Comparison of ENCODE assay signal across 8 mouse cellular contexts in genomic region chr10:43953942-43954341, GRCm38 (mm10). TPM values are rescaled to one million over a fixed set of nuclear protein-coding genes. Genes with fewer than 3 reads are reported as not detected.
DNase-seq lines count a peak whose midpoint lies in the region; ATAC-seq and TF ChIP-seq lines count a peak whose summit lies in the region.

No protein-coding gene starts in this region.

- no peak for TF ChIP-seq POLR2A in limb, embryonic 14.5 days (IDR thresholded peaks at IDR 0.05; ENCODE audit: borderline replicate concordance, extremely low read depth, insufficient read depth, insufficient read length)

- no peaks in the 10 kb centered on the region for H3K9me3 ChIP-seq in kidney, embryonic 14.5 days (ENCODE audit: control insufficient read depth, low read length)
- no peaks in the 10 kb centered on the region for H3K9me3 ChIP-seq in embryonic facial prominence, embryonic 14.5 days (ENCODE audit: control insufficient read depth, low read length)
- no peaks in the 10 kb centered on the region for H3K9me3 ChIP-seq in hindbrain, embryonic 15.5 days
- no peaks in the 10 kb centered on the region for H3K9me3 ChIP-seq in limb, embryonic 14.5 days (ENCODE audit: control insufficient read depth, low read length)
- no peaks in the 10 kb centered on the region for H3K9me3 ChIP-seq in stomach, embryonic 15.5 days

- H3K27me3 ChIP-seq in kidney, embryonic 14.5 days (ENCODE audit: control insufficient read depth, insufficient read depth, low read length), result no peaks in the 10 kb centered on the region
- H3K27me3 ChIP-seq in embryonic facial prominence, embryonic 14.5 days (replicated peaks; ENCODE audit: control insufficient read depth, insufficient read depth, low read length), result no peaks in the 10 kb centered on the region
- no peaks in the 10 kb centered on the region for H3K27me3 ChIP-seq in hindbrain, embryonic 15.5 days
- H3K27me3 ChIP-seq in limb, embryonic 14.5 days (ENCODE audit: control insufficient read depth, insufficient read depth, low read length), result no peaks in the 10 kb centered on the region
- H3K27me3 ChIP-seq in stomach, embryonic 15.5 days (replicated peaks), result no peaks in the 10 kb centered on the region

- DNase-seq in kidney, adult 9 months, result peak; percentile 56
- DNase-seq in adrenal gland, postnatal 25 days, result peak; percentile 43
- peak; percentile 72 for DNase-seq in embryonic facial prominence, embryonic 14.5 days (ENCODE audit: low spot score)
- DNase-seq in limb, embryonic 14.5 days (ENCODE audit: low spot score), result peak; percentile 55
- peak; percentile 74 for DNase-seq in neural tube, embryonic 10.5 days (ENCODE audit: extremely low spot score, low spot score)

- H3K36me3 ChIP-seq in kidney, embryonic 14.5 days (ENCODE audit: control insufficient read depth, insufficient read depth, low read length), result no peaks in the 10 kb centered on the region
- H3K36me3 ChIP-seq in embryonic facial prominence, embryonic 14.5 days (ENCODE audit: control insufficient read depth, insufficient read depth, low read length), result no peaks in the 10 kb centered on the region
- no peaks in the 10 kb centered on the region for H3K36me3 ChIP-seq in hindbrain, embryonic 15.5 days
- no peaks in the 10 kb centered on the region for H3K36me3 ChIP-seq in limb, embryonic 14.5 days (ENCODE audit: control insufficient read depth, insufficient read depth, low read length)
- no peaks in the 10 kb centered on the region for H3K36me3 ChIP-seq in stomach, embryonic 15.5 days

- no peak for ATAC-seq in kidney, embryonic 14.5 days (ENCODE audit: low FRiP score, low TSS enrichment)
- ATAC-seq in embryonic facial prominence, embryonic 14.5 days (ENCODE audit: low read depth), result peak; percentile 63; the same call in 1 of the 2 replicates
- peak; percentile 82 for ATAC-seq in hindbrain, embryonic 15.5 days (ENCODE audit: low FRiP score, low read depth)
- peak; percentile 47; the same call in 1 of the 2 replicates for ATAC-seq in limb, embryonic 14.5 days (ENCODE audit: low FRiP score, low read depth)
- ATAC-seq in stomach, embryonic 15.5 days (ENCODE audit: insufficient read depth, low FRiP score, low read depth), result peak; percentile 18; the same call in 1 of the 2 replicates

- no peak overlapping the region for H3K4me3 ChIP-seq in kidney, embryonic 14.5 days (ENCODE audit: low read length)
- no peak overlapping the region for H3K4me3 ChIP-seq in embryonic facial prominence, embryonic 14.5 days (ENCODE audit: low read depth, low read length)
- no peak overlapping the region for H3K4me3 ChIP-seq in hindbrain, embryonic 15.5 days
- no peak overlapping the region for H3K4me3 ChIP-seq in limb, embryonic 14.5 days (replicated peaks; ENCODE audit: low read length)
- no peak overlapping the region for H3K4me3 ChIP-seq in stomach, embryonic 15.5 days (replicated peaks)

- no peaks in the 10 kb centered on the region for H3K4me1 ChIP-seq in kidney, embryonic 14.5 days (ENCODE audit: control insufficient read depth, insufficient read depth, low read length)
- no peaks in the 10 kb centered on the region for H3K4me1 ChIP-seq in embryonic facial prominence, embryonic 14.5 days (ENCODE audit: control insufficient read depth, insufficient read depth, low read length)
- H3K4me1 ChIP-seq in hindbrain, embryonic 15.5 days (replicated peaks), result no peaks in the 10 kb centered on the region
- H3K4me1 ChIP-seq in limb, embryonic 14.5 days (ENCODE audit: control insufficient read depth, insufficient read depth, low read length), result no peaks in the 10 kb centered on the region
- no peaks in the 10 kb centered on the region for H3K4me1 ChIP-seq in stomach, embryonic 15.5 days

- H3K4me2 ChIP-seq in kidney, embryonic 14.5 days (replicated peaks; ENCODE audit: low read depth, low read length), result no peak overlapping the region
- H3K4me2 ChIP-seq in embryonic facial prominence, embryonic 14.5 days (ENCODE audit: low read depth, low read length), result no peak overlapping the region
- no peak overlapping the region for H3K4me2 ChIP-seq in hindbrain, embryonic 15.5 days
- no peak overlapping the region for H3K4me2 ChIP-seq in limb, embryonic 14.5 days (replicated peaks; ENCODE audit: low read depth, low read length, severe bottlenecking)
- no peak overlapping the region for H3K4me2 ChIP-seq in stomach, embryonic 15.5 days

- no peak overlapping the region for H3K9ac ChIP-seq in kidney, embryonic 14.5 days (ENCODE audit: low read depth, low read length)
- no peak overlapping the region for H3K9ac ChIP-seq in embryonic facial prominence, embryonic 14.5 days (ENCODE audit: low read depth, low read length)
- no peak overlapping the region for H3K9ac ChIP-seq in hindbrain, embryonic 15.5 days
- H3K9ac ChIP-seq in limb, embryonic 14.5 days (ENCODE audit: low read depth, low read length, severe bottlenecking), result no peak overlapping the region
- no peak overlapping the region for H3K9ac ChIP-seq in stomach, embryonic 15.5 days

- H3K27ac ChIP-seq in kidney, embryonic 14.5 days (ENCODE audit: low read depth, low read length), result no peak overlapping the region
- no peak overlapping the region for H3K27ac ChIP-seq in embryonic facial prominence, embryonic 14.5 days (replicated peaks; ENCODE audit: low read depth, low read length)
- H3K27ac ChIP-seq in hindbrain, embryonic 15.5 days (replicated peaks), result no peak overlapping the region
- H3K27ac ChIP-seq in limb, embryonic 14.5 days (replicated peaks; ENCODE audit: low read depth, low read length), result no peak overlapping the region
- H3K27ac ChIP-seq in stomach, embryonic 15.5 days, result no peak overlapping the region

RNA-seq across cellular contexts. Expression of gene Rtn4ip1, which starts 52.3 kb away (rescaled TPM):
- polyA plus RNA-seq in kidney, embryonic 14.5 days (2014; fragmentation: Nextera tagmentation; extraction: Ambion mirVana), result 7.8 and 15.8 TPM in 2 replicates
- 27.9 and 28.8 TPM in 2 replicates for total RNA-seq in adrenal gland, postnatal 25 days (2021)
- polyA plus RNA-seq in embryonic facial prominence, embryonic 14.5 days (2014; fragmentation: Nextera tagmentation; extraction: Ambion mirVana), result 11.7 and 12.4 TPM in 2 replicates
- 15.4 and 15.8 TPM in 2 replicates for polyA plus RNA-seq in hindbrain, embryonic 15.5 days (2015; fragmentation: Nextera tagmentation; extraction: Ambion mirVana)
- 10.8 and 11.0 TPM in 2 replicates for polyA plus RNA-seq in limb, embryonic 14.5 days (2012; rRNA removed)
- polyA plus RNA-seq in limb, embryonic 14.5 days (2014; fragmentation: Nextera tagmentation; extraction: Ambion mirVana), result 14.8 and 15.1 TPM in 2 replicates
- polyA plus RNA-seq in stomach, embryonic 15.5 days (2015; fragmentation: Nextera tagmentation; extraction: Ambion mirVana), result 11.8 and 14.7 TPM in 2 replicates

RNA-seq across cellular contexts. Expression of gene Qrsl1, which starts 52.4 kb away (rescaled TPM):
- polyA plus RNA-seq in kidney, embryonic 14.5 days (2014; fragmentation: Nextera tagmentation; extraction: Ambion mirVana), result 26.3 and 33.1 TPM in 2 replicates
- 10.7 and 11.4 TPM in 2 replicates for total RNA-seq in adrenal gland, postnatal 25 days (2021)
- 15.6 and 18.0 TPM in 2 replicates for polyA plus RNA-seq in embryonic facial prominence, embryonic 14.5 days (2014; fragmentation: Nextera tagmentation; extraction: Ambion mirVana)
- 21.6 and 23.5 TPM in 2 replicates for polyA plus RNA-seq in hindbrain, embryonic 15.5 days (2015; fragmentation: Nextera tagmentation; extraction: Ambion mirVana)
- 20.3 and 21.9 TPM in 2 replicates for polyA plus RNA-seq in limb, embryonic 14.5 days (2012; rRNA removed)
- polyA plus RNA-seq in limb, embryonic 14.5 days (2014; fragmentation: Nextera tagmentation; extraction: Ambion mirVana), result 17.5 and 23.2 TPM in 2 replicates
- 18.5 and 18.9 TPM in 2 replicates for polyA plus RNA-seq in stomach, embryonic 15.5 days (2015; fragmentation: Nextera tagmentation; extraction: Ambion mirVana)
